Comparison of ENCODE assay signal across 8 mouse cellular contexts in genomic region chr10:82795767-82796166, GRCm38 (mm10). TPM values are rescaled to one million over a fixed set of nuclear protein-coding genes. Genes with fewer than 3 reads are reported as not detected.
DNase-seq lines count a peak whose midpoint lies in the region; ATAC-seq and TF ChIP-seq lines count a peak whose summit lies in the region.

No protein-coding gene starts in this region.

- no peak overlapping the region for H3K27ac ChIP-seq in heart, embryonic 13.5 days (replicated peaks)
- H3K27ac ChIP-seq in embryonic facial prominence, embryonic 11.5 days (replicated peaks; ENCODE audit: low read depth, low read length) = no peak overlapping the region
- H3K27ac ChIP-seq in limb, embryonic 14.5 days (replicated peaks; ENCODE audit: low read depth, low read length) = 0 out of 2 replicates have a peak overlapping the region, but pooled peaks have one; percentile 71

- peaks cover 28% of the 10 kb centered on the region for H3K4me1 ChIP-seq in heart, embryonic 13.5 days
- H3K4me1 ChIP-seq in embryonic facial prominence, embryonic 11.5 days (ENCODE audit: control insufficient read depth, insufficient read depth, low read length) = no peaks in the 10 kb centered on the region; the same call in 1 of the 2 replicates
- H3K4me1 ChIP-seq in limb, embryonic 14.5 days (ENCODE audit: control insufficient read depth, insufficient read depth, low read length) = peaks cover 13% of the 10 kb centered on the region

- H3K27me3 ChIP-seq in heart, embryonic 13.5 days (replicated peaks) = no peaks in the 10 kb centered on the region
- no peaks in the 10 kb centered on the region for H3K27me3 ChIP-seq in embryonic facial prominence, embryonic 11.5 days (ENCODE audit: control insufficient read depth, insufficient read depth, low read length)
- no peaks in the 10 kb centered on the region for H3K27me3 ChIP-seq in limb, embryonic 14.5 days (ENCODE audit: control insufficient read depth, insufficient read depth, low read length)

- no peaks in the 10 kb centered on the region for H3K36me3 ChIP-seq in heart, embryonic 13.5 days
- H3K36me3 ChIP-seq in embryonic facial prominence, embryonic 11.5 days (replicated peaks; ENCODE audit: control insufficient read depth, insufficient read depth, low read depth, low read length) = no peaks in the 10 kb centered on the region
- H3K36me3 ChIP-seq in limb, embryonic 14.5 days (ENCODE audit: control insufficient read depth, insufficient read depth, low read length) = no peaks in the 10 kb centered on the region

- no peak for DNase-seq in heart, postnatal 14 days
- peak; percentile 36 for DNase-seq in 416B (ENCODE audit: low read depth)
- DNase-seq in embryonic facial prominence, embryonic 11.5 days (ENCODE audit: low spot score) = peak; percentile 14
- no peak for DNase-seq in limb, embryonic 14.5 days (ENCODE audit: low spot score)
- no peak for DNase-seq in natural killer cell, adult 2 months (ENCODE audit: low spot score in 2 of 2)
- DNase-seq in left cerebral cortex, postnatal 4 days = no peak
- DNase-seq in urinary bladder, postnatal 36 days (ENCODE audit: low spot score in 2 of 2) = no peak

- peak overlapping the region; percentile 58 for H3K4me2 ChIP-seq in heart, embryonic 13.5 days
- H3K4me2 ChIP-seq in embryonic facial prominence, embryonic 11.5 days (ENCODE audit: low read depth, low read length) = no peak overlapping the region
- H3K4me2 ChIP-seq in limb, embryonic 14.5 days (replicated peaks; ENCODE audit: low read depth, low read length, severe bottlenecking) = peak overlapping the region; percentile 4; the same call in 1 of the 2 replicates

- 44% methylated on average over 8 of the region's 8 CpGs for WGBS in heart, embryonic 13.5 days
- WGBS in embryonic facial prominence, embryonic 11.5 days = 38% methylated on average over 8 of the region's 8 CpGs
- 41% methylated on average over 8 of the region's 8 CpGs for WGBS in limb, embryonic 14.5 days

- TF ChIP-seq POLR2A in limb, embryonic 14.5 days (IDR thresholded peaks at IDR 0.05; ENCODE audit: borderline replicate concordance, extremely low read depth, insufficient read depth, insufficient read length) = no peak

- H3K4me3 ChIP-seq in heart, embryonic 13.5 days = peak overlapping the region; percentile 20
- H3K4me3 ChIP-seq in embryonic facial prominence, embryonic 11.5 days (ENCODE audit: low read depth, low read length) = no peak overlapping the region
- H3K4me3 ChIP-seq in limb, embryonic 14.5 days (replicated peaks; ENCODE audit: low read length) = no peak overlapping the region

- intact Hi-C loops in heart, postnatal 14 days (cut with DNase I) = no loop called here
- intact Hi-C loops in left cerebral cortex, postnatal 4 days (cut with DNase I) = no loop called here

- H3K9ac ChIP-seq in heart, embryonic 13.5 days = 0 out of 2 replicates have a peak overlapping the region, but pooled peaks have one; percentile 17
- H3K9ac ChIP-seq in embryonic facial prominence, embryonic 11.5 days (replicated peaks; ENCODE audit: low read length) = no peak overlapping the region
- H3K9ac ChIP-seq in limb, embryonic 14.5 days (ENCODE audit: low read depth, low read length, severe bottlenecking) = no peak overlapping the region

- no peaks in the 10 kb centered on the region for H3K9me3 ChIP-seq in heart, embryonic 13.5 days
- H3K9me3 ChIP-seq in embryonic facial prominence, embryonic 11.5 days (replicated peaks; ENCODE audit: control insufficient read depth, low read length) = no peaks in the 10 kb centered on the region
- no peaks in the 10 kb centered on the region; the same call in 1 of the 2 replicates for H3K9me3 ChIP-seq in limb, embryonic 14.5 days (ENCODE audit: control insufficient read depth, low read length)

- ATAC-seq in heart, embryonic 13.5 days (ENCODE audit: extremely low read depth, insufficient number of reproducible peaks, low FRiP score, low TSS enrichment) = no peak
- no peak for ATAC-seq in embryonic facial prominence, embryonic 11.5 days (replicated peaks; ENCODE audit: insufficient number of reproducible peaks, low FRiP score, low TSS enrichment, low read depth)
- no peak; the same call in 1 of the 2 replicates for ATAC-seq in limb, embryonic 14.5 days (ENCODE audit: low FRiP score, low read depth)

RNA-seq across cellular contexts. Expression of gene Nfyb, which starts 31.8 kb away (rescaled TPM):
- 20.9 and 24.7 TPM in 2 replicates for polyA plus RNA-seq in heart, embryonic 13.5 days (2015; fragmentation: Nextera tagmentation; extraction: Ambion mirVana)
- 10 to 100 TPM; 14.6 to 15.2 TPM for total RNA-seq in heart, postnatal 14 days (2021)
- 71.8 and 104 TPM in 2 replicates for polyA plus RNA-seq in embryonic facial prominence, embryonic 11.5 days (2014; fragmentation: Nextera tagmentation; extraction: Ambion mirVana)
- 41.3 and 41.5 TPM in 2 replicates for polyA plus RNA-seq in limb, embryonic 14.5 days (2012; rRNA removed)
- polyA plus RNA-seq in limb, embryonic 14.5 days (2014; fragmentation: Nextera tagmentation; extraction: Ambion mirVana) = 41.0 and 54.2 TPM in 2 replicates
- total RNA-seq in left cerebral cortex, postnatal 4 days (2021) = 10 to 100 TPM; 50.6 to 54.3 TPM

RNA-seq across cellular contexts. Expression of gene Txnrd1, which starts 38.0 kb away (rescaled TPM):
- polyA plus RNA-seq in heart, embryonic 13.5 days (2015; fragmentation: Nextera tagmentation; extraction: Ambion mirVana) = 64.9 and 65.3 TPM in 2 replicates
- total RNA-seq in heart, postnatal 14 days (2021) = 10 to 100 TPM; 41.5 to 43.9 TPM
- polyA plus RNA-seq in embryonic facial prominence, embryonic 11.5 days (2014; fragmentation: Nextera tagmentation; extraction: Ambion mirVana) = 180 and 185 TPM in 2 replicates
- polyA plus RNA-seq in limb, embryonic 14.5 days (2012; rRNA removed) = 67.7 and 71.4 TPM in 2 replicates
- polyA plus RNA-seq in limb, embryonic 14.5 days (2014; fragmentation: Nextera tagmentation; extraction: Ambion mirVana) = 87.9 and 97.7 TPM in 2 replicates
- 10 to 100 TPM; 90.2 to 94.2 TPM for total RNA-seq in left cerebral cortex, postnatal 4 days (2021)

Comparison
In these comparisons a context has a peak if more than half of its experiments do, and no peak if none do; other contexts are left out.
1. DNase-seq: peak in 416B (single experiment) and embryonic facial prominence, embryonic 11.5 days (single experiment); none in heart, postnatal 14 days (0 of 2), limb, embryonic 14.5 days (single experiment), natural killer cell, adult 2 months (0 of 2), left cerebral cortex, postnatal 4 days (single experiment) and urinary bladder, postnatal 36 days (0 of 2).